Mouse (Mus musculus) myocyte (in vitro differentiated cells): ENCODE data around the gene Hacd4.

Experiments
- CEBPB ChIP-seq: IDR thresholded peaks from 2 replicates; pipeline ENCODE4 v1.6.1; 2011; ENCODE audit warnings: mild to moderate bottlenecking, moderate library complexity; ENCODE audit not compliant: poor library complexity, insufficient read depth, severe bottlenecking
- E2F4 ChIP-seq: IDR thresholded peaks from one replicate; pipeline ENCODE4 v1.6.1; 2011; ENCODE audit warnings: mild to moderate bottlenecking, control low read depth, moderate library complexity; ENCODE audit not compliant: insufficient read depth
- MAX ChIP-seq: IDR thresholded peaks from one replicate; pipeline ENCODE4 v1.6.1; 2011; ENCODE audit warnings: low read depth, mild to moderate bottlenecking, control low read depth
- MYOD1 ChIP-seq, 3 experiments: IDR thresholded peaks; one replicate each; pipeline ENCODE4 v1.6.1; 2011; ENCODE audit warnings: control low read depth in 2 of 3, low read depth in 2 of 3, mild to moderate bottlenecking in 2 of 3, moderate library complexity in 1 of 3; ENCODE audit not compliant: insufficient read length in 2 of 3, control insufficient read depth in 1 of 3
- MYOG ChIP-seq, 3 experiments: IDR thresholded peaks; one replicate each; pipeline ENCODE4 v1.6.1; 2011; ENCODE audit warnings: control low read depth in 2 of 3, low read depth in 2 of 3, mild to moderate bottlenecking in 2 of 3; ENCODE audit not compliant: insufficient read length in 2 of 3, control insufficient read depth in 1 of 3, insufficient read depth in 1 of 3
- POLR2A ChIP-seq: IDR thresholded peaks from one replicate; pipeline ENCODE4 v1.6.1; 2011; ENCODE audit warnings: low read depth, mild to moderate bottlenecking, control low read depth, moderate library complexity; ENCODE audit not compliant: insufficient read length
- POLR2AphosphoS2 ChIP-seq: IDR thresholded peaks from one replicate; pipeline ENCODE4 v1.6.1; 2011; ENCODE audit warnings: low read depth, control low read depth; ENCODE audit not compliant: insufficient read length
- REST ChIP-seq: IDR thresholded peaks from one replicate; pipeline ENCODE4 v1.6.1; 2011; ENCODE audit warnings: mild to moderate bottlenecking, control low read depth, moderate library complexity; ENCODE audit not compliant: insufficient read depth, insufficient read length
- SRF ChIP-seq: IDR thresholded peaks from one replicate; pipeline ENCODE4 v1.6.1; 2011; ENCODE audit warnings: low read depth; ENCODE audit not compliant: control insufficient read depth, insufficient read length
- TCF12 ChIP-seq: IDR thresholded peaks from one replicate; pipeline ENCODE4 v1.6.1; 2011; ENCODE audit warnings: mild to moderate bottlenecking, control low read depth; ENCODE audit not compliant: poor library complexity, insufficient read depth, severe bottlenecking
- USF1 ChIP-seq: IDR thresholded peaks from one replicate; pipeline ENCODE4 v1.6.1; 2011; ENCODE audit warnings: low read depth, mild to moderate bottlenecking, control low read depth, moderate library complexity

DNA sequence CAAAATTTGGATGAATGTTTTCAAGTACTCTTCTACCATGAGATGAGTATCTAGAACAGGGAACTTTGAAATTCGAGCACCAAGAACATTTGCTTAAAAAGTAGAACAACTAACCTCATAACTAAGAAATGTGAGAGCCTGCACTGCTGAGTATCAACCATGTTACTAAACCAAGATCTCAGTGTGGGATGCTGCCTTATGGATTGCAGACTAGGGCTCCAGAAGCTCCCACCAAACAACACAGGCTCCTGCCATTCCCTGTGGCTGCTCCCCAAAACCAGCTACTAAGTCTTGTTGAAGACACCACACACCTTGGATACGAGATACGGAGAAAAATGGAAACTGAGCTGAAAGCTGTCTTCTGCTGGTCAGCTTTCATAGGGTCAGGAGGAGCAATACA lies 37.4 kb upstream of the Hacd4 start:
- no peak for TF ChIP-seq SRF
- no peak for TF ChIP-seq E2F4
- TF ChIP-seq MYOG (IDR thresholded peaks at IDR 0.05; ENCODE audit: control insufficient read depth in 1 of 3, insufficient read depth in 1 of 3, insufficient read length in 2 of 3, low read depth in 2 of 3): no peak
- TF ChIP-seq POLR2A: no peak
- no peak for TF ChIP-seq POLR2AphosphoS2
- no peak for TF ChIP-seq REST
- no peak for TF ChIP-seq TCF12
- TF ChIP-seq USF1: no peak
- no peak for TF ChIP-seq CEBPB
- no peak for TF ChIP-seq MYOD1 (IDR thresholded peaks at IDR 0.05; ENCODE audit: control insufficient read depth in 1 of 3, insufficient read length in 2 of 3, low read depth in 2 of 3)
- TF ChIP-seq MAX: no peak
